Mouse (Mus musculus) kidney, adult 8-10 months (tissue): Measurements from ENCODE around the gene 1700088E04Rik.

ENCODE experiments used
- DNase-seq, 2 experiments: peaks; one replicate each; pipeline ENCODE4 v3.0.0; 2022

The 1700088E04Rik gene

DNA sequence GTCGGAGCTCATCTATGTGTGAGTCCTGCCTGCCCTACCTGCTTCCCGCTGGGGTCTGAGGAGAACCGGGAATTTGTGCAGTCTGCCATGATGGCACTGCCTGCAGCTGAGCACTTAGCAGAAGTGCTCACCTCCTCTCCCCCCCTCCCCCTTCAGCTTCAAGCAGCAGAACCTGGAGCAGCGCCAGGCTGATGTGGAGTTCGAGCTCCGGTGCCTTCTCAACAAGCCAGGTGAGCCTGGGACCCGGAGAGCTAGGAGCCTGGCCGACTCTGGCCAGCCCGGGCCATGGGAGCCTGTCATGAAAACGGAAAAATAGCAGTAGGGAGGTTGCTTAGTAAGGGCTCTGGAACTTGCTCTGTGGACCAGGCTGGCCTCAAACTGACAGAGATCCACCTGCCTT, 10.3 kb downstream of the 1700088E04Rik start:
- DNase-seq = peak; percentile 60 to 65

DNA sequence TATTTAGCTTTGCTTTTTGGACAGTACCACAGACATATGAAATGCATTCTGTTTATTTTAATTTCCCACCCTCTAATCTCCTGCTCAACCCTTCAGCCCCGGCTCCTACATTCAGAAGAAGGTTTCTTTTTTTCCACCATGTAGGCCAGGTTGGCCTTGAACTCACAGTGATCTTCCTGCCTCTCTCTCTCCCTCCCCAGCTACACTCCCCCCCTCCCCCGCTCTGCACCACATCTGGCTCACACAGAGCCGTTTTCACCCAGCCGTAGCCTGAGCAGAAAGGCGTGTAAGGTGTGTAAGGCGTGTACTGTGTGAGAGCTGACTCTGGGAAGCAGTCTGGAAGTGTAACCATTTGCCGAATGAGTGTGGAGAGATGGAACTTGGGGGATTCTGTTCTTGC, 11.7 kb downstream of the 1700088E04Rik start:
- no peak for DNase-seq

DNA sequence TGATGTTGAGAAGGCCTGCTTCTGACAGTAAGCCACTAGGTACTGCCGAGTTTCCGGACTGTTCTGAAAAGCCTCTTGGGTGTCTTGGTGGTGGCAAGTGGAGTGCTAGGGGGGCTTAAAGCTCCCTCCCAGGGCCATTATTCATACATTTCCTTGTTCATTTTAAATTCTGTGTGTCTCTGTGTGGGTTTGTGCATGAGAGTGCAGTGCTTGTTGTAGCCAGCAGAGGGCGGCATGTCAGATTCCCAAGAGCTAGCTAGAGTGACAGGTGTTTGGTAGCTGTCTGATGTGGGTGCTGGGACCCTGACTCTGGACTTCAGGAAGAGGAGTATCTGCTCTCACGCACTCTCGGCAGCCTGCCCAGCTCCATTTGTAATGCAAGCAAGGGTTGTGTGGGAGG, 12.8 kb downstream of the 1700088E04Rik start:
- no peak for DNase-seq

DNA sequence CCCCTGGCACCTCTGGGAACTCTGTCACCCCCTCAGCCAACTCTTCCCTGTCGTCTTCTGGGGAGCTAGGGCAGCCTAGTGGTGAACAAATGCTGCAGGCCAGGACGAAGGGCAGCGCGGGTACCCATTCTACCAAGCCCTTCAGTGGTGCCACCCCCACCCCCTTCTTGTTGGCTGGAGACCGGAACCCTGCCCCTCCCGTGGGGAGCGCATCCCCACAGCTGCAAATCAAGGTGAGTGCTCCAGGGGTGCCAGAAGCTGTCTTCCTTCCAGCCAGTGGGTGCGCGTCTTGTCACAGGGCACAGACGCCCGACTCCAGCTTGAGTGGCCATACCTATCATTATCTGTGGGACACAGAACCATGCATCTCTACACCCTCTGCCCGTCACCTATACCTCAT, 14.0 kb downstream of the 1700088E04Rik start:
- DNase-seq = no peak

DNA sequence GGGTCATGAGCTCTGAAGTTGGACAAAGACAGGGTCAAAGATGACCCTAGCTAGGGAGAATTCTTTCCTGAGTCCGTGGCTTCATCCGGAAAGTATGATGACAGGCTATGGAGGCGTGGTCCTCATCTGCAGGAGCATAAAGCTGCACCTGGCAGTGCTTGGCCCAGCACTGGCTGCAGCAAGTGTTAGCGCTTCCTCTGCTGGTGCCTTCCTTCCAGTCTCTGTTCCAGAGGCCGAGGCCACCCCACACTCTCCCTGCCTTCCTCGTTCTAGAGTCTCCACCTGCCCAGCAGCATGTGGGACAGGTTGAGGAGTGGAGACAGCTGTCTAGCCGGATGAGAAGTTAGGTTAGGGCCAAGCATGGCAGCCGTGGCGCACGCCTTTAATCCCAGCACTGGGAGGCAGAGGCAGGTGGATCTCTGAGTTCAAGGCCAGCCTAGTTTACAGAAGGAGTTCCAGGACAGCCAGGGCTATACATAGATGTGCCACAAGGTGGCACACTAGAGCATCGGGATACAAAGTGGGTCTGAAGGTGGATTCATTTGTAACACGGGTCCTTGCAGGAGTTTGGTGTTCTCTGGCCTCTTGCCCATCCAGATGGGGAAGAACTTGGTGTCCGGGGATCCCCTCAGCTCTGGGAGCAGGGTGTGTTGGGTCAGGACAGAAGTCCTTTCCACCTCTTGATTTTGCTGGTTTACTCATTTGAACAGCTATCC, 14.7 kb downstream of the 1700088E04Rik start:
- peak in 1 of 2 experiments; percentile 74 for DNase-seq

DNA sequence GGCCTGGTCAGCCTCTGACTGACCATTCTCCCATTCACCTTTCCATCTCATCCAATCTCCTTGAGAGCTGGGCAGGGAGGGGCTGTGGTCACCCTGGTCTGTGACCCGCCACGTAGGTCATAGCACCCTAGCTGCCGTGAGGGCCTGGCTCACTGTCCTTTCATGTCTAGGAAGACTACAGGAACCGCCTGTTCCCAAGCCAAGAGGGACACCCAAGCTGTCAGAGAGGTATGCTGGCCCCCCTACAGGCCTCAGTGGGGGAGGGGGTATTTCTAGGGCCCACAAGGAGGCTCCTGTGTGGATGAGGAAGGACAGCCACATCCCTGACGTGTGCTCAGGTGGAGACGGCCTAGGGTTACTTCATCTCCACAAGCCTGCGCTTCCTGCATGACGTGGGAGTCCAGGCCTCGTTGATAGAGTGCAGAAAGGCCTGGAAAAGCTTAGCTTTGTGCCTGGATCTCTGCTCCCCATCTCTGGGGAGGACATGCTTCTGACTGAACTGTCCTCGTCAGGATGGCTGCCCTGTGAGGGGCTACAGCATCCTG, 16.6 kb downstream of the 1700088E04Rik start:
- no peak for DNase-seq

DNA sequence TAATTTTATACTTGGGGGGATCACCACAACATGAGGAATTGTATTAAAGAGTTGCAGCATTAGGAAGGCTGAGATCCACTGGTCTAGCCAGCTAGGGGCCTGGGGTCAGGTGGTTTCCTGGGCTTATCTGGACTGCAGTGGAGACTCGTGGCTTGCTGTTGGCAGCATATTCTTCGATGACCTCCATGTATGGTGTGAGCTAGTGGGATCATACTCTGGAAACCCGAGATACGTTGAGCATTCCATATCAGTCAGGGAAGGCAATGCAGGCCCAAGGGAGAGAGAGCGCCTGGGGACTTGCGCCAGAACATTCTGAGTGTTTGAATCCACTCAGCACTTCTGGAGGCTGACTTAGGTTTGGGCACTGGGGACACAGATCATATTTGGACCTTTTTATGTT, 17.3 kb downstream of the 1700088E04Rik start:
- DNase-seq = no peak

DNA sequence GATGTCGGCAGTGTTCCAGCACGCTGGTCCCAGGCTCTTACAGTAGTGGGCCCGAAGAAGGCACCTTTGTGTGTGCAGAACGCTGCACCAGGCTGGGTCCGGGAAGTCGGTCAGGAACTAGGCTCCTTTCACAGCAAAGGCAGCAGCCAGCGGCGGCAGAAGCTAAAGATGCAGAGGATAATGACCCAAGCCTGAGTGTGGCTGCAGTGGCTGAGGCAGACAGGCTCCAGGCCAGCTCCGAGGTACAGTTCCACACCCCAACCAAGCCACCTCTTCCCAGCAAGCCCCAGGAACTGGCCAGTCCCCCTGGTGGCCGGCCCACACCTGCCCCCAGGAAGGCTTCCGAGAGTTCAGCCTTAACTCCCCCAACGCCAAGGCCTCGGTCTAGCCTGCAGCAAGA, 18.5 kb downstream of the 1700088E04Rik start:
- DNase-seq = no peak

DNA sequence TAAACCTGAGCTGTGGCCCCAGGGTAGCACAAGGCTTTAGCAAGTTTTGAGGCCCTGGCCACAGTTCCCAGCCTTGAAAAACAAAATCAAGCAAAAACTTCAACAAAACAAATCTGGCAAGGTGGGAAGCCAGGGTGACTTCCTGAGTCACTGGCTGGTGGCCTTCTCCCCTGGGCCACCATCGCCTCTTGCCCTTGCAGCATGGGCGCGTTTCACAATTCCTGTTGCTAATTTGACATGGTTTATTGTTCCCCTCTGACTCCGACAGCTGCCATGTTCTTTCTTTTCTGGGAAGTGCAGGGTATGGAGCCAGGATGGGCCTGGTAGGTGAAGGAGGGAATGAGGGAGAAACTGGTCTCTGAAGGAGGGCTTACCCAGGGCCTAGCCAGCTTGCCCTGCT, 18.9 kb downstream of the 1700088E04Rik start:
- DNase-seq = no peak

DNA sequence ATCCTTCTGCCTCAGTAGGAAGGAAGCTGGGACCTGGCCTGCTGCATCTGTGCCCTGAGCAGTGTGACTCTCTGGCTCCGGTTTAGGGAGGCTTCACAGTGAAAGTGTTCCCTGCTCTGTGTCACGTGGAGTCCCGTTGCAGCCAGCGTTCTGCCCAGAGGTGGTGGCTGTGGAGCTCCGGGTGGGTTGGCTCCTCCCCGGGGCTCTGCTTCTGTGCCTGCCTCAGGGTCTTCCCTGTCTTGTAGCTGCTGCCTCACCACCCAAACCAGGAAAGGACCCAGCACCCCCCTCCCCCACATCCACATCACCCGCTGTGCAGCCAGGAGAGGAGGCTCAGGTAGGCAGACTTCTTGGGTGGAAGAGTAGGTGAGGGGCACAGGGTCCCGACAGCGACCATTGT, 21.6 kb downstream of the 1700088E04Rik start:
- no peak for DNase-seq

DNA sequence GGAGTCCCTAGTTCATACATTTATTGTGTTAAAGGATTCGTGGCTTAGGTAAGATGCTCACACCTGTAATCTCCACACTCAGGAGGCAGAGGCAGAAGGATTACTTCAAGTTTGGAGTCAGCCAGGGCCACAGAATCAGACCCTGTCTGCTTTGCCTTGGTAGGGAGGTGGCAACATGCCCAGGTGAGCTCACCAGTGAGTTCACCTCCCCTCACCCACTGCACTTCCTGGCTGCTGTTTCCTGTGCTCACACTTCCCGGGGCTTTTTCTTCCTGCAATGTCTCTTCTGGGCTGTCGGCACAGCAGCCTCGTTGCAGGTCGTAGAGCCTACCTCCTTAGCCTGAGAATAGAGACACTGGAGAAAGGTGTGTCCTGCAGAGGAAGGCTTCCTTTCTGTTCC, 25.8 kb downstream of the 1700088E04Rik start:
- DNase-seq = no peak

DNA sequence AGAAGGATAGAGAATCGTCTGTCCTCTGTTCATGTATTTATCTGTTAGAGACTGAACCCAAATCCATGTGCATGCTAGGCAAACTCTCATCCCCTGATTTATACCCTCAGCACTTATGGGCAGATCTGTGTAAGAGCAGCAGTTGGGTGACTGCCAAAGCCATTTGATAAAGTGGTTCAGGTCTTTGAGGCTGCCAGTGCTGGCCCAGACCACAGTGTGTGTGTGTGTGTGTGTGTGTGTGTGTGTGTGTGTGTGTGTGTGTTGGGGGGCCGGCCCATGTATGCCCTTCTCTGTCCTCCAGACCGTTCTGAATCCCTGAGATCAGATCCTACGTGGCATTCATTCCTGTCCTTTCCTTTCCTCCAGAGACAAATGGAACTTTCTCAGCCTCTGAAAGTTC, 29.3 kb downstream of the 1700088E04Rik start:
- DNase-seq = no peak

DNA sequence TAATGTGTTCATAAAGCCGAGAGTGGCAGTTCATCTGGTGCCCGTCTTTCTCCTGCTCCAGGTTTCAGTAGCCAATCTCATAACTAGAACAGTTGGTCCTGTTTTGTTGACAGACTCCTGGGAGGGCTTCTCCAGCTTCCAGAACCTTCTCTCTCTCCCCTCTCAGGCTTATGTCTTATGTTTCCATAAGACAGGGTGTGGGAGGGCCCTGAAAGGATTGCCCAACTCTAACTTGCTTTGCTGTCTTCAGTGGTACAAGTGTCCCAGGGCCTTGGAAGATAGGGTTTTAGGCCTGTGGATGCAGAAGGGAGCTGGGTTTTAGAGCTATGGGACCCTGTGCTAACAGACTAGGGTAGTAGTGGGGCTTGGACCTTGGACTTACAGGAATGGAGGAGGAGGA, 30.5 kb downstream of the 1700088E04Rik start:
- no peak for DNase-seq

DNA sequence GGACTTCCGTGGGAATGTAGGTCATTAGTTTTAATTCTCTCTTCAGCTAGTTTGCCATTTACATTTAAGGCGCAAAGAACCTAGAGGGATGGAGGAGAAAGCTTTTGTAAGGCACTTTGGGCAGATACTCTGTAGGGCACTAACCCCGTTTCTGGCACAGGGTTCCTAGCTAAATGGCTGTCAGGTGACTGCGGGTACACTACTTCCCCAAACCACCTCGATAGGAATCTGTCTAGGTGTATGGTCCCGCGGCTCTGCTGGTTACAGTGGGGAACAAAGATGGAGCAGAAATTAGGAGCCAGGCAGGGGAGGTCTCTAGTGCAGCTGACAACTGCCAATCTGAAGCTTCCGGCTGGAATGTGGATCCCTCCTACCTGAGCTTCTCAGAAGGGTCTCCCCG, 31.0 kb downstream of the 1700088E04Rik start:
- no peak for DNase-seq

DNA sequence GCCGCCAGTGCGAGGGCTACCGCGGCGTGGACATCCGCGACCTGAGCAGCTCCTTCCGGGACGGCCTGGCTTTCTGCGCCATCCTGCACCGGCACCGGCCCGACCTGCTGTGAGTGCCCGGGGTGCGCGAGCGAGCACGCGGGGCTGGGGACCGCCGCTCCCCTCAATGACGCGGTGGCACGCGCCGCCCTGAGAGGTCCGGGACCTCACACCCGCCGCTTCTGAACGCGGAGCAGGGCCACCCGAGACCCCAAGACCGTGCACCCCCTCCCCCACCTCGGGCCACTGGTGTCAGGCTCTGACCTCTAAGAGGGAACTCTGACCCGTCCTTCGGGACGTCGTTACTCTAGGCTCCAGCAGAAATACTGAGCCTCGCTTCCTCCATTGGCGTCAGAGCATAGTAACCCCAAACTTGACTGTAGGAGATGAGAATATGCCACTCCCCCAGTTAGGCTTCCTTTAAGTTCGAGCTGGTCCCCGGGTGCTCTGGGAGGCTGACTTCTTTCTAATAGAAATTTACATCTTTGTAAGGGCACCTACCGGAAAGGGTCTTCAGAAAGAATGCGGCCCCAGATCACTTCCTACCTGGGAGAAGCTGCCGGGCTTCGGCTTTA, 31.6 kb downstream of the 1700088E04Rik start:
- no peak for DNase-seq

DNA sequence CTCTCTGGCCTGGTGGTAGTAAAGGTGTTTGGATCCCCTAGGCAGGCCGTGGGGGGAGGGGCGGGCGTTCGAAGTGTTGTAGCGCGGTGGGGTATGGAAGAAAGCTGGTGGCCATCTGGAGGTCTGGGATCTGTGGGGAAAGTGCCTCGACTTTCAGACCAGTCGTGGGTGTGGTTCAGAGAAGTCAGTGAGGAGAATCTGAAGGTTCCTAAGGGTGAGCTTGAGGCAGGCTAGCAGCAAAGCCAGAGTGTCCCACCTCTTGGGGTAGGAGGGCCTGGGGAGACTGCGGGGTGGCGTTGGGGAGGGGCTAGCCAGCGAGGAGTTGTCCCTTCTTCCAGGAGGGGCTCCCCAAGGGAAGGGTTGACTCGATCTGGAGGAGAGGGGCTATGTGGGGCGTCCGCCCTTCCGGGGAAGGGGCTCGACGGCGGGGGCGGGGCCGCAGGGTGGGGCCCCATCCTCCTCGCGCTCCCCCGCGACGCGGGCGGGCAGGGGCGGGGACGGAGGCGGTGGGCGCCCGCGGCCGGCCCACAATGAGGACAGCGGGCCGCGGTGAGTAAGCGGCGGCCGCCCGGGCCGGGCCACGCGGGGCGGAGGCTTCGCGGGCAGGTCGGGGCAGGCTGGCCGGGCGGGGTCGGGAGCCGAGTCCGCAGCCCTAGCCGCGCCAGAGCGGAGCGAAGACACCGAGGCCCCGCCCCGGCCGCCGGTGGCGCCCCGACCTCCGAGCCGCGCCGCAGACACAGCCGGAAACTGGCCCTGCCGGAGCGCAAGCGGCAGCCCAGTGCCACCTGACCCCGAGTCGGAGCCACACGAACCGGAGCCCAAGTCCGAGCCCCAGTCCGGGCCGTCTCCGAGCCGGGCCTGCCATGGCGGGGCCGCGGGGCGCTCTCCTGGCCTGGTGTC, 32.4 kb downstream of the 1700088E04Rik start, which contains the start of gene Micall1:
TSS of gene Micall1 (plus strand) at position 478 of the 900 bp plus-strand sequence.
- DNase-seq = peak; percentile 70 to 74

DNA sequence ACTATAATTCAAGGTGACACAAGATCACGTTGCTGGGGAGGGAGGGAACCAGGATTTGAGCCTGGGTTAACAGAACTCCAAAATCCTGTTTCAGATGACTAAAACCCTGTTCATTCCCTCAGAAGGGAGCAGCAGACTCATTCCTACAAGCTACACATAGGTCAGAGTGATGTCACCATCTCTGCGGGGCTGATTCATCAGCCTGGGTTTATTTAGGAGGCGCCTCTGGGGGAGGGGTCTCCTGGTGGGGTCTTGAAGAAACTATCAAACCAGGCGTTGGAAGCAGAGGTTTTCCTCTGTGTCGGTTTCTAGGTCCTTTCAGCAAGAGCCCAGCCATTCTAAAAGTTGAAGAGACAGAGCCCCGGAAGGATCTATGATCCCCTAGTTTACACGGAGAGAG, 33.1 kb downstream of the 1700088E04Rik start:
- no peak for DNase-seq

DNA sequence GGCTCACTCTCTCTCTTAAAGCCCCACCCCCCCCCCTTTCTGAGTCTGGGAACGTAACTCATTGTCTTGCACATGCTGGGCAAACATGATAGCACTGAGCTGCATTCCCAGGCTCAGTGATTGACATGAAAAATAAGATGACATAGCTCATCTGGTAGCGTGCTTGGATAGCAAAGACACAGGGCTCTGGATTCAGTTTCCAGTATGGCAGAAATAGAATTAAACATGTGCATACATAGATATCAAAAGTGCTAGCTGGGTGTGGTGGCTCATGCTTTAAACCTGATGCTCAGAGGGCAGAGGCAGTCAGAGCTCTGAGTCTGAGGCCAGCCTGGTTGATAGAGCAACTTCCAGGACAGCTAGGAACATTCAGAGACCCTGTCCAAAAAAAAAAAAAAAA, 35.2 kb downstream of the 1700088E04Rik start:
- DNase-seq = no peak

DNA sequence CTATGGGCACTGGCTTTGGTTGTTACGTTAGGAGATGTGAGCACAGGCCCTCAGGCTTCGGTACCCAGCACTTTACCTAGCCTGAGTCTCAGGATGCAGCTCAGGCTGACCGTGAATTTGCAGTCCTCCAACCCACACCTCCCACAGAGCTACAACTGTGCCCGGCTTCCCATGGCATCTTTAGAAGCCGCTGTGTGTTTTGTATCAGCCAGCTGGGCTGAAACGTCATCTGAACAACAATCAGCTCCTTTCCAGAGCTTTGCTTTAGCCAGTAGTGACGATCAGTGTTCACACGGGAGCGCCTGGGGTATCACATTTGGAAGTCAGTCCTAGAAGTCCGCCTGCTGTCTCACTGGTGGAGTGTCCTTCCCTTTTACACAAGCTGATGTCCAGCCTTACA, 37.8 kb downstream of the 1700088E04Rik start:
- no peak for DNase-seq

DNA sequence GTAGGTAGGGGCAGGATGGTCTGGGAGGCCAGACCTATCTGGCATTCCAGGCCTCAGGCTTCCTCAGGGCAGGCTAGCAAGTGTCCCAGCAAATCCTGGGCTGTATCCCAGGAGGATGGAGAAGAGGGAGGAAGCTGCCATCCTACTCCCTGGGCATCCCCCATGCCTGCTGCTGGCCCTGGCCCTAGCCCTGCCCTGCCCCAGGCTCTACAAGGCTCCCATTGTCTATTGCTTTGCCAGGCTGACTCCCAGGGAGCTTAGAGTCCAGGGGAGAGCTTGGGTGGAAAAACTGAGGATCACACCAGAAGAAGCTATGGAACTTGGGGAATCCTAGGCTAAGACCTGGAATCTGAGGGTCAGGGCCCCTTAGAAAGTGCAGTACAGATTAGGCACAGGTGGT, 39.5 kb downstream of the 1700088E04Rik start:
- DNase-seq = no peak

DNA sequence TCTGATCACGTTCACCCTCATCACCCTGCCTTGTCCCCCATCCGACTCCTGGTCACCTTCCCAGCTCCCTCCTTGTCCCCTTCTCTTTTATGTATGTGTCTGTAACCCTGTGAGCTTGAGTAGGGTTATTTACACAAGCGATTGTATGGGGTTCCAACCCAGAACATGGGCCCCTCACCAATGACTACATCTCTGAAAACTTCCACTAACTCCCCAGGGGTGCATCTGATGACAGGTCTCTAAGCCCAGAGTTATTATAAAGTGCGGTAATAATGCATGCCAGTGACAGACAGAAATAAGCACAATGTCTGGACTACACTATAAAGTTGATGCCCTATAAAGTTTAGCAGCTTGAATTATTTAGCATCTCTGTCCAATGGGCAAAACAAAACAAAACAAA, 40.7 kb downstream of the 1700088E04Rik start:
- no peak for DNase-seq

DNA sequence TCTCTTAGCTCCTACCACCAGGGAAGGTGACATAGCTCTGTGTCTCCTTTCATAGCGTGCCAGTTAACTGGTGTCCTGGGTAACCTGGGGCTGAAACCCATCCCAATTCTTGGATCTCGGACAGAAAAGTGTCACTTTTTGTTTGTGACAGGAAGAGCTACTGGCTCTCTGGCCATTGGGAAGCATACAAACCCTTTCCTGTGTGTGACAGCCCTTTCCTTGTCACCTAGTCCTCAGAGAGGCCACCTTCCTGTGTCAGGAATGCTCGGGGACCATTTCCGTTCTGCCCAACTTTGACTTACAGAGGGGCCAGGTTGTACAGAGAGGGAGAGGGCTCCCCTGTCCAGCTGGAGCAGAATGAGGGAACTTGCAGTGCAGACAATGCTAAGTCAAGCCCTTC, 41.6 kb downstream of the 1700088E04Rik start:
- DNase-seq = peak; percentile 34 to 59

DNA sequence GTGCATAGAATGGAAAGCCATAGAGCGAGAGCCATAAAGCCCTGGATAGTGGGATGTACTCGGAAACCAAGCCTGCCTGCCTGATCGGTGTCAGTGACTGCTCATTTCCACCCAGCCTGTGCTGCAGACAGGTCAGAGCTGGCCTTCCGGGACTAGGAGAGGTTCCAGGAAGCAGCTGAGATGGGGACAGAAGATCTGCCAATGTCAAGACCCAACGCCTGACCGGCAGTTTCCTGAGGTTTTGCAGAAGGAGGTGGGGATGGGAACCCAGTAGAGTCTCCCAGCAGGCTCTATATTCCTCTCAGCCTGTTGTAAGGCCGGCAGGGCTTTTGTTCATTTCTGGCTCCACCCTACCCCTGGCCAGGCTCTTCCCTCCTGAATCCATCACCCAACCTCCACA, 42.2 kb downstream of the 1700088E04Rik start:
- peak; percentile 63 to 73 for DNase-seq
